1 mouse cellular context compared by ENCODE assay signal in the genomic region with DNA sequence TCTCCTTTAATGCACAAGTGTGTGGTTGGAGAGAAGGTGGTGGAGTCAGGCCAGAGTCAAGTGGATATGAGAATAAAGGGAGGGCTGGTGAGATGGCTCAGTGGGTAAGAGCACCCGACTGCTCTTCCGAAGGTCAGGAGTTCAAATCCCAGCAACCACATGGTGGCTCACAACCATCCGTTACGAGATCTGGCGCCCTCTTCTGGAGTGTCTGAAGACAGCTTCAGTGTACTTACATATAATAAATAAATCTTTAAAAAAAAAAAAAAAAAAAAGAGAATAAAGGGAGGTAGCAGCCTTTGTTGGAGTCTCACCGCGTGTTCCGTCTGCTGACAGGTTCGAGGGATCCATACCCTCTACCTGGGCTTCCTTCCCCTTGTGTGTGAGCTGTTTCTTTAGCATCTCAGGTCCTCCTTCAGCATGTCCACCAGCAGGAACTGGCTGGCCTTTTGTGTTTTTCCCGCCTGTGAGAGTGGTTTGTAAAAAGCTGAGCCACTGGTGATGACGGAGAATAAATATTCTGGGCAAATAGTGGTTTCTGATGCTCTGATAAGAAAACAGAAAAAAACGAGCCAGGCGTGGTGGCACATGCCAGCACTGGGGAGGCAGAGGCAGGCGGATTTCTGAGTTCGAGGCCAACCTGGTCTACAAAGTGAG.
TF ChIP-seq lines count a peak whose summit lies in the region.

No protein-coding gene starts in this region.

TF ChIP-seq in MEL, 35 proteins besides CTCF, POLR2A, EP300 and RAD21:
- TF ChIP-seq ZNF384 (IDR thresholded peaks at IDR 0.05; ENCODE audit: low read depth, low read length): peak; percentile 68
